ENCODE assay signal across 19 mouse cellular contexts in genomic region chr19:32975303-32975702, GRCm38 (mm10).
"Had no signal": no experiment of that assay in that cellular context is flagged by ENCODE, and none has a peak within 500 bp of the region (broad histone marks: within the 10 kb centered on the region; RNA-seq: fewer than 3 reads in every experiment).

No protein-coding gene starts in this region.

- H3K4me1 ChIP-seq: liver, embryonic 12.5 days; liver, embryonic 15.5 days; lung, embryonic 15.5 days; neural tube, embryonic 12.5 days; neural tube, embryonic 15.5 days; stomach, embryonic 15.5 days had no signal

- H3K4me2 ChIP-seq: liver, embryonic 12.5 days; liver, embryonic 15.5 days; lung, embryonic 15.5 days; midbrain, embryonic 11.5 days; neural tube, embryonic 12.5 days; neural tube, embryonic 15.5 days; stomach, embryonic 15.5 days had no signal

- H3K36me3 ChIP-seq: liver, embryonic 12.5 days; liver, embryonic 15.5 days; lung, embryonic 15.5 days; neural tube, embryonic 12.5 days; neural tube, embryonic 15.5 days; stomach, embryonic 15.5 days had no signal

- H3K27me3 ChIP-seq: liver, embryonic 12.5 days; liver, embryonic 15.5 days; lung, embryonic 15.5 days; neural tube, embryonic 12.5 days; neural tube, embryonic 15.5 days; stomach, embryonic 15.5 days had no signal

- ATAC-seq: liver, embryonic 12.5 days had no signal

- H3K9me3 ChIP-seq: liver, embryonic 12.5 days; liver, embryonic 15.5 days; lung, embryonic 15.5 days; neural tube, embryonic 12.5 days; neural tube, embryonic 15.5 days; stomach, embryonic 15.5 days had no signal

- H3K27ac ChIP-seq: kidney, postnatal 0 days; layer of hippocampus, adult 2 months; liver, embryonic 12.5 days; liver, embryonic 15.5 days; lung, embryonic 15.5 days; neural tube, embryonic 12.5 days; neural tube, embryonic 15.5 days; stomach, embryonic 15.5 days had no signal

- DNase-seq: layer of hippocampus, adult 9-11 months; liver; lung, postnatal 10 days; midbrain, embryonic 14.5 days; retina, postnatal 1 day; right cerebral cortex, postnatal 25 days; spleen, adult 18-20 months; thymus, adult 2 months; thymus, postnatal 14 days; thymus, postnatal 4 days had no signal

- H3K4me3 ChIP-seq: layer of hippocampus, adult 2 months; liver, embryonic 12.5 days; liver, embryonic 15.5 days; lung, embryonic 15.5 days; neural tube, embryonic 12.5 days; neural tube, embryonic 15.5 days; stomach, embryonic 15.5 days had no signal

- H3K9ac ChIP-seq: liver, embryonic 12.5 days; liver, embryonic 15.5 days; lung, embryonic 15.5 days; neural tube, embryonic 12.5 days; neural tube, embryonic 15.5 days; stomach, embryonic 15.5 days had no signal
